Mouse (Mus musculus): Measurements from ENCODE around the gene Stard13.

DNA sequence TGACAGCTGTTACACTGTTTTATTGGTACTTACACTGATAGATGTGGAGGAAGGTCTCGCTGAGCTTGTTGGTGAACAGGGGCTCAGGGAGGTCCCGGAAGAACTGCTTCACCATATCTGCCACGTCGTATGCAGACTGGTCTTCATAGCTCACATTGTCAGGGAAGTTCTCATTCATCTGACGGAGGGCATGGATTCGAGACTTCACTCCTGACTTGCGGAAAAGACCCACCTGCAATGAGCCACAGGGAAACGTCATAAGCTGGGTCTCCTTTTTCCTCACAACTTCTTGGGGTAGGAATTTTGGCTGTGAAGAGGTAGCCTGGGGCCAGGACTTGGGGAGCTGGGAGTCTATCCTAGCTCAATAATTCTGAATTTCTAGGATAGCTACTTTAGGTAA, 181.3 kb downstream of the Stard13 start:
- TF ChIP-seq CTCF (IDR thresholded peaks at IDR 0.05; ENCODE audit: low read depth, low read length) (no peak), EP300 (IDR thresholded peaks at IDR 0.05; ENCODE audit: insufficient read depth, low read depth, low read length) (no peak)
